Mouse (Mus musculus) cerebellum, adult 2 months (tissue): ENCODE measurements around the gene Kcnk5.

Source experiments
- CTCF ChIP-seq: fragments of 200-500 bp; IDR thresholded peaks from 2 replicates; pipeline ENCODE4 v1.5.1; 2011; ENCODE audit warnings: low read depth, mild to moderate bottlenecking, control low read depth, low read length, moderate library complexity, borderline replicate concordance; ENCODE audit not compliant: insufficient read depth
- POLR2A ChIP-seq: fragments of 200-500 bp; IDR thresholded peaks from 2 replicates; pipeline ENCODE4 v1.6.1; 2011; ENCODE audit warnings: low read length, control low read depth, borderline replicate concordance; ENCODE audit not compliant: insufficient read depth

GRCm38 (mm10) chr14:20216561-20217298 lies 35.1 kb upstream of the Kcnk5 start:
- no peak for TF ChIP-seq POLR2A
- TF ChIP-seq CTCF, result no peak
